Mouse (Mus musculus) liver, embryonic 16.5 days (tissue): Measurements from ENCODE around the gene Top2a. TPM values are rescaled to one million over a fixed set of nuclear protein-coding genes. Genes with fewer than 3 reads are reported as not detected.

ENCODE experiments used
- ATAC-seq: fragments of 200-750 bp; cut with Nextera tagmentation; 2 replicates; pipeline ENCODE4 v1.8.0; 2017; ENCODE audit warnings: low read depth, mild to moderate bottlenecking, moderate number of reproducible peaks, moderate library complexity
- H3K27ac ChIP-seq: fragments of 300-500 bp; sonication (generic); 2 replicates; pipeline ENCODE4 v1.5.1; 2014; ENCODE audit warnings: mild to moderate bottlenecking, low read length
- H3K27me3 ChIP-seq: fragments of 300-500 bp; sonication (generic); 2 replicates; pipeline ENCODE4 v1.6.1; 2014; ENCODE audit warnings: low read depth, low read length, mixed read lengths; ENCODE audit not compliant: control insufficient read depth, insufficient read depth
- H3K36me3 ChIP-seq: fragments of 300-500 bp; sonication (generic); 2 replicates; pipeline ENCODE4 v1.6.1; 2014; ENCODE audit warnings: mild to moderate bottlenecking; ENCODE audit not compliant: control insufficient read depth, insufficient read depth
- H3K4me1 ChIP-seq: fragments of 300-500 bp; sonication (generic); 2 replicates; pipeline ENCODE4 v1.6.1; 2014; ENCODE audit warnings: low read depth, low read length, mixed read lengths; ENCODE audit not compliant: control insufficient read depth
- H3K4me2 ChIP-seq: fragments of 300-500 bp; sonication (generic); 2 replicates; pipeline ENCODE4 v1.6.1; 2014; ENCODE audit warnings: low read depth, low read length, mixed read lengths
- H3K4me3 ChIP-seq: fragments of 300-500 bp; sonication (generic); 2 replicates; pipeline ENCODE4 v1.5.1; 2014; ENCODE audit warnings: low read depth, mild to moderate bottlenecking, low read length
- H3K9ac ChIP-seq: fragments of 300-500 bp; sonication (generic); 2 replicates; pipeline ENCODE4 v1.6.1; 2014; ENCODE audit warnings: low read depth, low read length
- H3K9me3 ChIP-seq: fragments of 300-500 bp; sonication (generic); replicated peaks from 2 replicates; pipeline ENCODE4 v1.6.1; 2016; ENCODE audit warnings: low read length; ENCODE audit not compliant: control insufficient read depth
- WGBS: fragments of 180-500 bp; shearing (Covaris S2); extraction: QIAGEN DNeasy Blood & Tissue Kit; methylation state at CpG from one replicate; pipeline ENCODE4 v1.1.7; 2014; ENCODE audit not compliant: insufficient replicate concordance; 5-methylcytosine and 5-hydroxymethylcytosine counted together
- polyA plus RNA-seq: library from polyadenylated mRNA; unstranded; fragments of >200 nt; fragmentation: Nextera tagmentation; extraction: Ambion mirVana; gene quantifications from 2 replicates; pipeline ENCODE4 v1.2.1, GENCODE M21; 2015

Gene Top2a
- polyA plus RNA-seq, 1 experiment from 2014 or later, result 189 TPM

DNA sequence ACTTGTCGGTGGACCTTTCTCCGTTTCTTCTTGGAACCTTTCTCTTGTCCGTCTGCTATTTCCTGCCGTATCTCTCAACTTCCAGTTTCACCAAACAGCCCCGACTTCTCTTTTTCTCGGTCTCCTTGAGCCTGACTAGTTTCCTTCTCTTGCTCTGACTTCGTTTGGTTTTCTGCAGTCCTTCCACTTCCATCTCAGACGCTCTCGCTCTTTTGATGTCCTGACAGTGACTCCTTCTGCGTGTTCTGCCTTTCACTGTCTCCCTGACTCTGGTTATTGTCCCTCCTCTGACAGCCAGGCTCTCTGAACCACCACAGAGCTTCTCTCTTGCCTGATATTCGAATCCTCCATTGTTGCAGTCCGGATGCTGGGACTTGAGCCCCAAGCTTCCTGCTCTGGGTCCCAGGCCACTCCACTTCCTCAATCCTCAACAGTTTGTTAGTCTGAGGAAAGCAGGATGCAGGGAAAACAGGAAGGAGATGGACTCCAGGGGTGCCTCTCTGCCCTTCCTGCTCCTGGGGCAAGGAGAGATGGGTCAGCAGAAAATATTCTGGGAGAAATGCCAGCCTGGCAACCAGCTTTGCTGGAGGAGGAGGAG, 18.9 kb upstream of the Top2a start:
- peaks cover 6% of the 10 kb centered on the region for H3K4me1 ChIP-seq
- H3K4me3 ChIP-seq, result peak overlapping the region; percentile 59
- 2% methylated on average over 12 of the region's 12 CpGs for WGBS
- H3K4me2 ChIP-seq, result peak overlapping the region; percentile 66
- no peaks in the 10 kb centered on the region for H3K36me3 ChIP-seq
- H3K9ac ChIP-seq, result peak overlapping the region; percentile 19
- peaks cover 43% of the 10 kb centered on the region for H3K27me3 ChIP-seq
- no peak for ATAC-seq
- no peaks in the 10 kb centered on the region for H3K9me3 ChIP-seq
- H3K27ac ChIP-seq, result peak overlapping the region; percentile 62

DNA sequence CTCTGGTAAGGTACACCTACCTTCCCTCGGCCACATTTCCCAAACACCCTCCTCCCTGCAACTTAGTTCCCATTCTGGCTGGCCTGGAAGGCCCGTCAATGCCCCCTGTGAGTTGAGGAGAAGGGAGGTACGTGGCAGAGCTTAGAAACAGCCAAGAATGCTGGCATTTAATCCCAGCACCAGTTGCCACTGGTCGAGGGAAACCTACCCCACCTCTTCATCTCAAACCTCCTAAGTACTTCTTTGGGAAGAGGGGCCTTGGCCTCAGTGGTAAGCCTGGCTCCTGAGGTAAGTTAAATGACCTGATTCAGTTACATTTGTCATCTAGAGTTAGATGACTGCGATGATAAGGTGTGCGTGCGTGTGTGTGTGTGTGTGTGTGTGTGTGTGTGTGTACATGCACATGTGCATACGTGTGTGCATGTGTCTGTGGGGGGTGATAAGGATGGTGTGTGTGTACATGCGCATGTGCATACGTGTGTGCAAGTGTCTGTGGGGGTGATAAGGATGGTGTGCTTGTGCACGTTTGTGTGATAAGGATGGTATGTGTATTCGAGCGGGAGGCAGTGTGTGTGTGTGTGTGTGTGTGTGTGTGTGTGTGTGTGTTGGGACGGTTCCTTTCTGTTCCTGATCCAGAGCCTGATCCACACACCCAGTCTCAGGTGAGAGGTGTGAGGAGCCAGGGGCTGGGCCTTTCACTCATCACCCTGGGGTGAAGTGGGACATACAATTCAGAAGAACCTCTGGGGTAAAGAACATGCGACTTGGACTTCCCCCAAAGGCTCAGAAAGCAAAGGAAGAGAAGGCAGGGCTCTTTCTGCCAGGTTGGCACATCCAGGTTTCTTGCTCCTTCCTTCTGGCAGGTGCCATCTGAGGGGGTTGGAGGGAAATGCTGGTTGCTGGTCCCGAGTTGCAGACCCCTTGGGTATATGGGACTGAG, 18.1 kb upstream of the Top2a start:
- Histone ChIP-seq H3K9me3 (no peaks in the 10 kb centered on the region), H3K36me3 (no peaks in the 10 kb centered on the region), H3K4me3 (peak overlapping the region; percentile 59), H3K27me3 (peaks cover 43% of the 10 kb centered on the region), H3K4me2 (peak overlapping the region; percentile 66), H3K9ac (peak overlapping the region; percentile 71), H3K4me1 (peaks cover 6% of the 10 kb centered on the region), H3K27ac (peak overlapping the region; percentile 68)
- WGBS, result 4% methylated on average over 16 of the region's 16 CpGs
- no peak for ATAC-seq

DNA sequence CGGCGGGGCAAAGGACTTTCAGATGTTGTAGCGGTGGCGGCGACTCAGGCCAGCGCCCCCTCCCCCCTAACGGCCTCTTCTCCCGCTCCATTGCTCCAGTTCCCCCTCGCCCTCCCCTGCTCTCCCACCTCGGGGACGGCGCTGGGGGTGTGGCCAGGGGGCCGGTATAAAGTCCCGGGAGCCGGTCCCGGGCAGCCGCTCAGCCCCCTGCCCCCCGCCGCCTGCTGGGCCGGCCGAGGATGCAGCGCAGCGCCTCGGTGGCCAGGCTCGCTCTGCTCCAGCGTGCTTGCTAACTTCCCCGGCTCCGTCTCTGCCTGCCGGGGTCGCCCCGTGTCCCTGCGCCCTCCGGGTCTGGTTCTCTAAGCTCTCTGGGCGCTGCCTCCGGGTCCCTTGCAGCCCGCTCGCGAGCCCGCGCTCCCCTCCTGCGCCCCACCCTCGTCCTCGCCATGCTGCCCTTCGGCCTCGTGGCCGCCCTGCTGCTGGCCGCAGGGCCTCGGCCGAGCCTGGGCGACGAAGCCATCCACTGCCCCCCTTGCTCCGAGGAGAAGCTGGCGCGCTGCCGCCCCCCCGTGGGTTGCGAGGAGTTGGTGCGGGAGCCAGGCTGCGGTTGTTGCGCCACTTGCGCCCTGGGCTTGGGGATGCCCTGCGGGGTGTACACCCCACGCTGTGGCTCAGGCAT, 17.2 kb upstream of the Top2a start, which contains the start of gene Igfbp4:
TSS of gene Igfbp4 (plus strand) at position 194 of the 679 bp plus-strand sequence.
- WGBS, result under 1% methylated on average over 58 of the region's 63 CpGs
- peak within 1 kb of the TSS; percentile 66 for H3K4me2 ChIP-seq
- H3K9ac ChIP-seq, result peak within 1 kb of the TSS; percentile 71
- peaks cover 43% of the 10 kb centered on the region for H3K27me3 ChIP-seq
- H3K4me3 ChIP-seq, result peak within 1 kb of the TSS; percentile 59
- no peaks in the 10 kb centered on the region for H3K9me3 ChIP-seq
- ATAC-seq, result peak; percentile 47
- no peaks in the 10 kb centered on the region for H3K36me3 ChIP-seq
- peak within 1 kb of the TSS; percentile 68 for H3K27ac ChIP-seq
- H3K4me1 ChIP-seq, result peaks cover 6% of the 10 kb centered on the region

DNA sequence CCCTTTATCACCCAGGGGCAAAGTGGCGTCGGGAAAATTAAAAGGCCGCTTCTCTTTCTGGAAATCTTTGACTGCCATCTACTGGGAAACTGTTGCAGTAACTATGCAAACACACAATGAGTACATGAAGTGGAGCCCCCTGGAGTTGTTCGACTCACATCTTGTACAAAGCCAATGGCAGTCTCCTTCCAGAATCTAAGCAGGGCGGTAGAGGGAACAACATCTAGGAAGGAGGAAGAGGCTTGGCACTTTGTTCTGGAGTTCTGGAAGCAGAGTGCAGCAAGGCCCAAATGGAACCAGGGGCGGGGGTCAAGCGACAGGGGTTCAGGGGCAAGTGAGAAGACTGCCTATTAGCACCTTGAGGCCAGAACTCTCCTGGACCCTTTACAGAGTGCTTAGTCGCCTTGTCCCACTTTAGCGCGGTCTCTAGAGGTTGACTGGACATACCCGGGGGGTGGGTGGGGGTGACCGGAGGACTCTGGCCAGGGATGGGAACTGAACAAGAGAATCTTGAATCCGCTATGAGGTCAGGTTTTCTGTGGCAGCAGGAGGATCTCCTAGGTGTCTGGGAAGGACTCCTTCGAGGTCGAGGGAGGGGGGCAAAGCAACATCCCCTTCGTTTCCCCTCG, 16.5 kb upstream of the Top2a start:
- Histone ChIP-seq H3K27ac (peak overlapping the region; percentile 57), H3K9me3 (no peaks in the 10 kb centered on the region), H3K4me3 (peak overlapping the region; percentile 59), H3K4me2 (peak overlapping the region; percentile 66), H3K4me1 (peaks cover 6% of the 10 kb centered on the region), H3K9ac (peak overlapping the region; percentile 71), H3K36me3 (no peaks in the 10 kb centered on the region), H3K27me3 (peaks cover 43% of the 10 kb centered on the region)
- 3% methylated on average over 17 of the region's 17 CpGs for WGBS
- ATAC-seq, result no peak

DNA sequence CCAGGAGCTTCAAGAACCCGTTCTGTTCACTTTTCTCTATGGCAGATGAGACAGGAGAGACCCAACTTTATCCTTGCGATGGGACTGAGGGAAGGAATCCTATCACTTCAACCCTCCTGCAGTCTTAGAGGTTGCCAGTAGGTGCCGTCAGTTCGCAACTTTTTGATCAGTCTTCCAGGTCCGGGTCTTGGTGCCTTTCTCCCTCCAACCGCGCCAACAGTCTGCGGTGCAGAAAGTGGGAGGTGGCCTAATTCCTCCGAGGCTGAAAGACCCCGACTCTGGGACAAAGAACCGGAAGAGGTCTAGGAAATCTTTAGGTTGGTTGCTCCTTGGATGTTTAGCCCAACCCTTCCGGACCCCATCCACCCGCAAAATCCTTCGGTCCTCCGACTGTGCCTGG, 15.8 kb upstream of the Top2a start:
- Histone ChIP-seq H3K4me3 (peak overlapping the region; percentile 59), H3K27me3 (peaks cover 43% of the 10 kb centered on the region), H3K36me3 (no peaks in the 10 kb centered on the region), H3K4me2 (peak overlapping the region; percentile 66), H3K27ac (no peak overlapping the region), H3K9ac (no peak overlapping the region; the same call in 1 of the 2 replicates), H3K9me3 (no peaks in the 10 kb centered on the region), H3K4me1 (peaks cover 6% of the 10 kb centered on the region)
- WGBS, result under 1% methylated on average over 15 of the region's 15 CpGs
- ATAC-seq, result no peak

DNA sequence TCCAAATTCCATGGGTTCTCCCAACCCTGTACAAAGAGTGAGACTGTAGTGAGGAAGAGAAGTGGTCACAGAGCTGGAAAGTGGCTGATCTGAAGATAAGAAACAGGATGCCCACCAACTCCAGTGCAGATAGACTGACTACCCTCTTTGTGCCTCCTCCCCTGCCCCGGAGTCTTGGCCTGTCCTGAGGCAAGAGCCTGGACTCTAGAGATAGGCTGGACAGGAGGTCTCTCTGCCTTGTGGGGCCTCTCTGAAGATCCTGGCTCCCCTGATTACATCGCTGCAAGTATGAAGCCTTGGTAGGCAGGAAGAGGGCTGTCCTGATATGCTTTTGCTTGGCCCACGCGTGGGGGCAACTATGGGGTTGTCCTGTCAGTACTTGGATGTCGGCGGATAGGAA, 12.3 kb upstream of the Top2a start:
- H3K4me1 ChIP-seq, result peaks cover 6% of the 10 kb centered on the region
- no peaks in the 10 kb centered on the region for H3K36me3 ChIP-seq
- ATAC-seq, result no peak
- peaks cover 24% of the 10 kb centered on the region for H3K27me3 ChIP-seq
- H3K4me2 ChIP-seq, result no peak overlapping the region
- no peak overlapping the region for H3K4me3 ChIP-seq
- H3K9me3 ChIP-seq, result no peaks in the 10 kb centered on the region
- 20% methylated on average over 6 of the region's 6 CpGs for WGBS
- no peak overlapping the region for H3K27ac ChIP-seq
- no peak overlapping the region for H3K9ac ChIP-seq

DNA sequence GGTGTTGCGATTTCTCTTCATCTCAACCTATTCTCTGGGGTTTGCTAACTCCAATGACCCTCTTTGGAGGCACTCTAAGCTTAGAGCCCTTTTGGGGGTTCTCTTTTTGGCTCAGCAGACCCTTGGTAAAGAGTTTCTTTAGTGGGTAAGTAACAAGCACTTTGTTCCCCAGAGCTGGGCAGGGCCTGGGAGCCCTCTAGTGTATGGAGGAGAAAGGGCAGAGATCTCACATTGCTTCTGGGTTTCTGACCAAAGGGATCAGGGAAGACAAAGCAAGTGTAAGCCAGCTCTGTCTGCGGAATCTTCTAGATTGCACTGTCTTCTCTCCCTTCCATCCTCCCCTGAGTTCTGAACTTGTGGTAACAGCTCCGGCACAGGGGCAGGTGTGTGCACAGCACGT, 11.4 kb upstream of the Top2a start:
- Histone ChIP-seq H3K9ac (no peak overlapping the region), H3K27me3 (peaks cover 15% of the 10 kb centered on the region), H3K36me3 (no peaks in the 10 kb centered on the region), H3K4me1 (peaks cover 4% of the 10 kb centered on the region), H3K4me3 (no peak overlapping the region), H3K27ac (no peak overlapping the region), H3K9me3 (no peaks in the 10 kb centered on the region), H3K4me2 (no peak overlapping the region)
- 61% methylated on average over 4 of the region's 4 CpGs for WGBS
- ATAC-seq, result no peak

DNA sequence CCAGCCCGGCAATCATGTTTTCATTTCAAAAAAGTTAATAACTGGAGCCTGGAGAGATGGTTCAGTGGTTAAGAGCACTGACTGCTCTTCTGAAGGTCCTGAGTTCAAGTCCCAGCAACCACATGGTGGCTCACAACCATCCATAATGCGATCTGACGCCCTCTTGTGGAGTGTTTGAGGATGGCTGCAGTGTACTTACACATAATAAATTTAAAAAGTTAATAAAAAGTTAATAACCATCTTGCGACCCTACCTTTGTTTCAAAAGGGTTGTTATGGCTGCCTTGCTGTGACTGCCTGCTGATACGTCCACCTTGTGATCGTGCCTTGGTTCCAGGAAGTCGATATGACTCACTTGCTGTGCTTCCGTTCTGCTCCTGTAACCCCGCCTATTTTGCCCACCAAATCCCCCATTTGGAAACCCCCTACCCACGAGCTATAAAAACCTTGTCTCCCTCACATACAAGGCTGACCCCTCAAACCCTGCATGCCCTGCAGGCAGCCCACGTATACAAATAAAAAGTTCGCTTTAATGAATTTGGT, 3.0 kb upstream of the Top2a start:
- no peak overlapping the region for H3K9ac ChIP-seq
- H3K27me3 ChIP-seq, result no peaks in the 10 kb centered on the region
- no peak for ATAC-seq
- WGBS, result 63% methylated on average over 12 of the region's 12 CpGs
- no peak overlapping the region for H3K27ac ChIP-seq
- no peak overlapping the region for H3K4me2 ChIP-seq
- no peak overlapping the region for H3K4me3 ChIP-seq
- no peaks in the 10 kb centered on the region for H3K9me3 ChIP-seq
- peaks cover 8% of the 10 kb centered on the region for H3K4me1 ChIP-seq
- peaks cover 8% of the 10 kb centered on the region for H3K36me3 ChIP-seq
